Mouse (Mus musculus): ENCODE measurements at regions not wholly inside any gene's neighbourhood (a gene's known extent, or its start where the extent isn't known, plus 50 kb on each side); places are given as distances from the start of the nearest gene placed in this dataset.

- H3K4me3 ChIP-seq, result peak overlapping the region; percentile 82
- H3K27ac ChIP-seq (replicated peaks), result peak overlapping the region; percentile 72
- under 1% methylated on average over 100 of the region's 100 CpGs for WGBS
- no peaks in the 10 kb centered on the region for H3K36me3 ChIP-seq
- no peaks in the 10 kb centered on the region for H3K9me3 ChIP-seq (replicated peaks)
- peaks cover 52% of the 10 kb centered on the region for H3K4me1 ChIP-seq
- peak; percentile 60 for DNase-seq (ENCODE audit: low spot score)
- H3K27me3 ChIP-seq (ENCODE audit: low read depth, poor library complexity, severe bottlenecking), result peaks cover 76% of the 10 kb centered on the region
These were observed 182.1 kb upstream of the Mkln1 start for GRCm38 (mm10) chr6:31216206-31217059.

GRCm38 (mm10) chr6:31217060-31217541 is 181.4 kb upstream of the Mkln1 start:
- peaks cover 57% of the 10 kb centered on the region for H3K4me1 ChIP-seq
- H3K27ac ChIP-seq (replicated peaks), result no peak overlapping the region
- DNase-seq (ENCODE audit: low spot score), result peak; percentile 44
- no peaks in the 10 kb centered on the region for H3K36me3 ChIP-seq
- 1% methylated on average over 20 of the region's 20 CpGs for WGBS
- H3K4me3 ChIP-seq, result peak overlapping the region; percentile 82
- peaks cover 83% of the 10 kb centered on the region for H3K27me3 ChIP-seq (ENCODE audit: low read depth, poor library complexity, severe bottlenecking)
- no peaks in the 10 kb centered on the region for H3K9me3 ChIP-seq (replicated peaks)

DNA sequence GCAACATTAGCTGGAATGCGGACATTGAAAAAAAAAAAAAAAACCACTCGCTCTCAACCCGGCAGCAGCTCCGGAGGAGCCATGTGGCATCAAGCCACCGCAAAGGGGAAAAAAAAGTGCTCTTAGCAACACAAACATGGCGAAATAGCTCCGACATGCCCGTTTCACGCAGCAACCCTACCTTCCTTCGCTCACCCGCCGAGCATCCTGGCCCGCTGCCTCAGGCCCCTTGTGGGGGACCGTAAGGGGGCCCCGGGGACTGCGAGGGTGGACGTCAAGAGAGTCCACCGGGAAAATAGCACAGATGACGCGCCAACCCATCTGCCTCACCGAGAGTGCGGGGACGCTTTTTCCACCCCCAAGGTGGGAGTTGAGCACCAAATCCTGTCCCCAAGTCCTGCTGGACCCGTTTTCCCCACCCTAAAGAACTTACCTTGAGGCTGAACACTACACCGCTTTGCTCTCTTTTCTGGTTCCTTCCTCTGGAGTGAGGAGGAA is 180.8 kb upstream of the Mkln1 start:
- peaks cover 88% of the 10 kb centered on the region for H3K27me3 ChIP-seq (ENCODE audit: low read depth, poor library complexity, severe bottlenecking)
- DNase-seq (ENCODE audit: low spot score), result peak; percentile 70

DNA sequence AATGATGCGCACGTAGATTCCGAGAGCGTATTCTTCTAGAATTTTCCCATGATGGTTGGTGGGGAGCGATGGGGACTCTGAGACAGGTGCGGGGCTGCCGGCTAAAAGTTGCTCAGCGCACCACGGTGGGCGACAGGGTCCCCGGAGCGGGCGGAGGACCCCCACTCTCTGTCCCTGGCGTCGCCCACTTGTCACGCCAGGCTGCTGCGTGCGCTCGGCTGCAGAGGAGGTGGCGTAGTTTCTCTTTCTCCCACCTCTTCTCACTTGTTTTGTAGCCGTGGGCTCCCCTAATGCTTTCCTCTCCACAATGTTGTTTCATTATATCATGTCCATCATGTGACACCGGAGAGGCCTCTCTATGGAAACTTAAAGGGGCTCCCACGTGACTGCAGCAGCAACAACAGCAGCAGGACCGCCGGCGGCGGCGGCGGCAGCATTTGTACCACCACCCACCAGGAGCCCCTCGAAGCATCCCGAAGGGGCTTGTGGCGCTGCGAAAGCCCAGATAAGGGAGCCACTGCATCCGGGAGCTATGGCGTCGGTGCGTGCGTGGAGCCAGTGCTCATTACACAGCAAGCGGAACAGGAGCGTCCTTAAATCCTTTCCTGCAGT is 180.3 kb upstream of the Mkln1 start:
- H3K4me3 ChIP-seq, result peak overlapping the region; percentile 82
- no peaks in the 10 kb centered on the region for H3K9me3 ChIP-seq (replicated peaks)
- peaks cover 94% of the 10 kb centered on the region for H3K27me3 ChIP-seq (ENCODE audit: low read depth, poor library complexity, severe bottlenecking)
- DNase-seq (ENCODE audit: low spot score), result peak; percentile 60
- H3K27ac ChIP-seq (replicated peaks), result no peak overlapping the region; the same call in 1 of the 2 replicates
- under 1% methylated on average over 40 of the region's 40 CpGs for WGBS
- H3K4me1 ChIP-seq, result peaks cover 57% of the 10 kb centered on the region
- H3K36me3 ChIP-seq, result no peaks in the 10 kb centered on the region

More for the DNA sequence above, 180.8 kb upstream of the Mkln1 start:
- no peak overlapping the region; the same call in 1 of the 2 replicates for H3K27ac ChIP-seq (replicated peaks)
- peaks cover 57% of the 10 kb centered on the region for H3K4me1 ChIP-seq
- WGBS, result under 1% methylated on average over 24 of the region's 25 CpGs
- no peaks in the 10 kb centered on the region for H3K9me3 ChIP-seq (replicated peaks)
- peak overlapping the region; percentile 82 for H3K4me3 ChIP-seq
- H3K36me3 ChIP-seq, result no peaks in the 10 kb centered on the region

- peak overlapping the region; percentile 82 for H3K4me3 ChIP-seq
- WGBS, result 40% methylated on average over 8 of the region's 8 CpGs
- H3K4me1 ChIP-seq, result peaks cover 57% of the 10 kb centered on the region
- no peaks in the 10 kb centered on the region for H3K9me3 ChIP-seq (replicated peaks)
- no peak for DNase-seq (ENCODE audit: low spot score)
- no peak overlapping the region for H3K27ac ChIP-seq (replicated peaks)
- H3K36me3 ChIP-seq, result no peaks in the 10 kb centered on the region
- peaks cover 99% of the 10 kb centered on the region for H3K27me3 ChIP-seq (ENCODE audit: low read depth, poor library complexity, severe bottlenecking)
These were observed 179.7 kb upstream of the Mkln1 start for GRCm38 (mm10) chr6:31218880-31219279.

DNA sequence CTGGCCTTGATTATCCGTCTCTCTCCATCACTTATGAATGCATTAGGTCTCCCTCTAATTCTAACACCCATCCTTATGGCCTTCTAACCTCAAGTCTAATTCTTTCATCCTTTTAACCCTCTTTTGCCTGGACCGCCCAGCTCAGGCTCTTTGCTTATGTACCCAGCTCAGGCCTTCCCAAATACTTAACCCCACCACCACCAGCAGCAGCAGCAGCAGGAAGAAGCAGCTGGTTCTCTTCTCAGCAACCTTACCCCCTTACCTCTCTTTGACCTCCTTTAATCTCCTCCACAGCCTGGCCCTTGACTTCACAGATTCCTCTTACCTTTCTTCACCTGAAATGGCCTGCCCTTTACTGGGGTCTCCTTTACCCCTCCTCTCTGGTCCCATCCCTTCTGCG is 178.8 kb upstream of the Mkln1 start:
- WGBS, result 9% methylated on average over 3 of the region's 3 CpGs
- H3K4me3 ChIP-seq, result peak overlapping the region; percentile 60
- DNase-seq (ENCODE audit: low spot score), result no peak
- peaks cover 57% of the 10 kb centered on the region for H3K4me1 ChIP-seq
- H3K9me3 ChIP-seq (replicated peaks), result no peaks in the 10 kb centered on the region
- H3K27ac ChIP-seq (replicated peaks), result peak overlapping the region; percentile 69
- H3K36me3 ChIP-seq, result no peaks in the 10 kb centered on the region
- H3K27me3 ChIP-seq (ENCODE audit: low read depth, poor library complexity, severe bottlenecking), result peaks cover 96% of the 10 kb centered on the region

GRCm38 (mm10) chr6:31220184-31220931 is 178.2 kb upstream of the Mkln1 start:
- under 1% methylated on average over 30 of the region's 30 CpGs for WGBS
- Histone ChIP-seq H3K9me3 (replicated peaks) (no peaks in the 10 kb centered on the region), H3K36me3 (no peaks in the 10 kb centered on the region), H3K27ac (replicated peaks) (peak overlapping the region; percentile 69), H3K27me3 (ENCODE audit: low read depth, poor library complexity, severe bottlenecking) (peaks cover 90% of the 10 kb centered on the region), H3K4me3 (peak overlapping the region; percentile 60), H3K4me1 (peaks cover 57% of the 10 kb centered on the region)
- DNase-seq (ENCODE audit: low spot score), result peak; percentile 76

DNA sequence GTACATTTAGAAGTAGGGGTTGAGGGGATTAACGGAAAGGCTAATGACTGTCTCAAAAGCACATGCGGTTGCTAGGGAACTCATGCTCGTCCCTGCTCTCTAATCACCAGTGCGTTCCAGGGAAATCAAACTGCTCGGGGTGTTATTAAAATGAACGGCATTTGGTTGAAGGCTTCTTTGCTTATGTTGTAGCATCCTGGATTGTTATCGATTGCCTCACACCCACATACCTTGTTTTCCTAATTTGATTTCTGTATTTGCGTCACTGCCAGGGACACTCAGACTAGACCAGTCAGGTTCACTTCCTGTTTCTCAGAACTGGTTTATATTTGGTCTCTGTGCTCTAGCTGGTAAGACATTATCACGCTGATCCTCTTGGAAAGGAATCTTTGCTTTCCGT is 177.0 kb upstream of the Mkln1 start:
- Histone ChIP-seq H3K4me1 (peaks cover 50% of the 10 kb centered on the region), H3K4me3 (0 out of 2 replicates have a peak overlapping the region, but pooled peaks have one; percentile 5), H3K27me3 (ENCODE audit: low read depth, poor library complexity, severe bottlenecking) (peaks cover 79% of the 10 kb centered on the region), H3K27ac (replicated peaks) (no peak overlapping the region), H3K9me3 (replicated peaks) (no peaks in the 10 kb centered on the region), H3K36me3 (no peaks in the 10 kb centered on the region)
- no peak for DNase-seq (ENCODE audit: low spot score)
- WGBS, result 30% methylated on average over 10 of the region's 10 CpGs

DNA sequence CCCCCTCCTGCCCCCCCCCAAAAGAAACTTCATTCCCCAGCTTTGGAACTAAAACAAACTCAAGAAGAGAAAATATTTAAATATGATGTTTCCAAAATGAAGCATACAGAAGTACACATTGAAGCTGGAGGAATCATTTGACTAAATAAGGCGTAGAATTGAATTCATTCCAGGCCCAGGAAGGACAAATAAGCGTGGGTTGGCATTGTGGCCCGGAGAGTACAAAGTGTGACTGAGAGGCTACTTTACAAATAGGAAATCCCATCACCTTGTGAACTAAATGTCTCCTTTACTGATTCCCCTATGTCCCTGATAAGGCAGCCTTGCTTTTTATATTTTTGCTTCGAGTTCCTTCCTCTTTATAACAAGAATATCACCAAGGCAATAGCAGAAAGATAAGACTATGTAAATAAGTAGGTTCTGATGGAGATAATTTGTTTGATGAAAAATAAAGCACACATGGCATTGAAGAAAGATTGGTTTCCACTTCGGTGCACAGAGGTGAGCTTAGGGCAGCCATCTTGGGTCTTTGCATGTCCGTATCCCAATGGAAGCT is 176.4 kb upstream of the Mkln1 start:
- Histone ChIP-seq H3K27ac (replicated peaks) (no peak overlapping the region), H3K4me1 (peaks cover 45% of the 10 kb centered on the region), H3K27me3 (ENCODE audit: low read depth, poor library complexity, severe bottlenecking) (peaks cover 73% of the 10 kb centered on the region), H3K4me3 (no peak overlapping the region), H3K36me3 (no peaks in the 10 kb centered on the region), H3K9me3 (replicated peaks) (no peaks in the 10 kb centered on the region)
- WGBS, result 86% methylated on average over 6 of the region's 6 CpGs
- DNase-seq (ENCODE audit: low spot score), result no peak

DNA sequence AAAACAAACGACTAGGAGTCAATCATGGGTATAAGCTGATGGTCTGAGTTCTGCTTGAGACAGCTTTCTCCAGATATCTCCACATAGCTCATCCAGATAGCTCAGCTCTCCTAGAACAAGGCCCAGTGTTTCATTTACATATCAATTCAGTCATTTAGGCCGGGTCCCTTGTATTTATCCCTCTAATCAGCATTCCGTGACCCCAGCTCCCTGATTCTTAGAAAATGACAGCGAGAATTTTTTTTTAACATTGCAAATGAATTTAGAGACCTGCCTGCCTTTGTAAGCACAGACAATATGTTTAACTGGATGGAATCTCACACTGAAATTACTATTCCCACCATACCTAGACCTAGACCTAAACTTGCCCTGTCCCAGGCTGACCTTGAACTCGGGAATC is 171.1 kb upstream of the Mkln1 start:
- no peaks in the 10 kb centered on the region for H3K9me3 ChIP-seq (replicated peaks)
- peaks cover 21% of the 10 kb centered on the region; the same call in 1 of the 2 replicates for H3K27me3 ChIP-seq (ENCODE audit: low read depth, poor library complexity, severe bottlenecking)
- H3K4me1 ChIP-seq, result peaks cover 6% of the 10 kb centered on the region
- DNase-seq (ENCODE audit: low spot score), result no peak
- no peaks in the 10 kb centered on the region for H3K36me3 ChIP-seq
- no peak overlapping the region for H3K27ac ChIP-seq (replicated peaks)
- no peak overlapping the region for H3K4me3 ChIP-seq
- 52% methylated on average over 5 of the region's 5 CpGs for WGBS

DNA sequence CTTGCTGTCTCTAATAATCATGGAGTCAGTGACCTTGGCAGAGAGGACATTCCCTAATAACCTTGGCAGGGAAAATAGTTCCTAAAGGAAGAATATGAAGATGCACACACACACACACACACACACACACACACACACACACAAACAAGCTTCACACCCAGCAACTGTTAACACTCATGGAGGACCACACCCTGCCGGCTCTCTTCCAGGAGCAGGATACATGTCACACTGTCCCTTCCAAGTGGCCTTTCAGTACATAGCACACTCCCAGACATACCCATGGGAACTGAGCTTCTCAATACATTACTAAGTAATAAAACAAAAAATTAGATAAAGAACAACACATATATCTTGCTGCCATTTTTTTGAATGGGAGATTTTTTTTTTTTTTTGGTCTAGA is 170.5 kb upstream of the Mkln1 start:
- 93% methylated on average over 1 of the region's 1 CpGs for WGBS
- H3K9me3 ChIP-seq (replicated peaks), result no peaks in the 10 kb centered on the region
- no peak overlapping the region for H3K27ac ChIP-seq (replicated peaks)
- no peak for DNase-seq (ENCODE audit: low spot score)
- peaks cover 10% of the 10 kb centered on the region for H3K4me1 ChIP-seq
- peaks cover 15% of the 10 kb centered on the region; the same call in 1 of the 2 replicates for H3K27me3 ChIP-seq (ENCODE audit: low read depth, poor library complexity, severe bottlenecking)
- H3K36me3 ChIP-seq, result no peaks in the 10 kb centered on the region
- H3K4me3 ChIP-seq, result no peak overlapping the region

GRCm38 (mm10) chr6:31231821-31232220 is 166.7 kb upstream of the Mkln1 start:
- no peak for DNase-seq (ENCODE audit: low spot score)
- WGBS, result 91% methylated on average over 4 of the region's 4 CpGs
- H3K36me3 ChIP-seq, result no peaks in the 10 kb centered on the region
- no peak overlapping the region for H3K27ac ChIP-seq (replicated peaks)
- no peak overlapping the region for H3K4me3 ChIP-seq
- H3K9me3 ChIP-seq (replicated peaks), result no peaks in the 10 kb centered on the region
- peaks cover 19% of the 10 kb centered on the region for H3K4me1 ChIP-seq
- no peaks in the 10 kb centered on the region for H3K27me3 ChIP-seq (ENCODE audit: low read depth, poor library complexity, severe bottlenecking)
